Mouse (Mus musculus): ENCODE data around the gene Gm11568.

DNA sequence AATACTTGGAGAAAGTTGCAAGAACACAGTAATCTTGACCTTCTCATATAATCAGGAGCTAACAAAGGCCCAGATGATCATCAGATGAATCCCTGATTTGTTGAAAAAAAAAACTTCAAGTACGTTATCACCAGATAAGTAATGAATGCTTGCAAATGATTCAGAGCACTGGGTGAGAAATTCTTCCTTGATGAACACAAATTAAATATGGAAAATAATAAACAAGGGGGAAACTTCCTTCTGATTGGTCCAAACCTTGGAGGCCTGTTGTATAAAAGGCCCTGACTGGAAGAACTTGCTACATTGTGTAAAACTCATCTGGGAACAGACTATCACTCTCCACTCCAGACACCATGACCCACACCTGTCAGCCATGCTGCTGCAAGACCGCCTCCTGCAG lies 49.9 kb downstream of the Gm11568 start, which contains the start of gene Krtap31-1:
- TF ChIP-seq CTCF (IDR thresholded peaks at IDR 0.05; ENCODE audit: low read depth) (no peak), EP300 (IDR thresholded peaks at IDR 0.05; ENCODE audit: low read depth) (no peak)

Data from heart, postnatal 0 days (tissue).